Mouse (Mus musculus) forebrain, embryonic 15.5 days (tissue): ENCODE data around the gene Nipa1. TPM values are rescaled to one million over a fixed set of nuclear protein-coding genes. Genes with fewer than 3 reads are reported as not detected.

Experiments
- ATAC-seq: fragments of 200-750 bp; cut with Nextera tagmentation; replicated peaks from 2 replicates; pipeline ENCODE4 v1.8.0; 2017; ENCODE audit warnings: mild to moderate bottlenecking, moderate TSS enrichment, moderate library complexity
- H3K27ac ChIP-seq: fragments of 300-500 bp; sonication (generic); replicated peaks from 2 replicates; pipeline ENCODE4 v1.5.1; 2015; ENCODE audit warnings: mild to moderate bottlenecking, inconsistent platforms
- H3K27me3 ChIP-seq: fragments of 300-500 bp; sonication (generic); 2 replicates; pipeline ENCODE4 v1.6.1; 2015; ENCODE audit warnings: inconsistent platforms
- H3K36me3 ChIP-seq: fragments of 300-500 bp; sonication (generic); 2 replicates; pipeline ENCODE4 v1.6.1; 2015; ENCODE audit warnings: mild to moderate bottlenecking, inconsistent platforms
- H3K4me1 ChIP-seq: fragments of 300-500 bp; sonication (generic); 2 replicates; pipeline ENCODE4 v1.6.1; 2015; ENCODE audit warnings: inconsistent platforms
- H3K4me2 ChIP-seq: fragments of 300-500 bp; sonication (generic); replicated peaks from 2 replicates; pipeline ENCODE4 v1.6.1; 2015; ENCODE audit warnings: mild to moderate bottlenecking, inconsistent platforms
- H3K4me3 ChIP-seq: fragments of 300-500 bp; sonication (generic); 2 replicates; pipeline ENCODE4 v1.5.1; 2015; ENCODE audit warnings: mild to moderate bottlenecking, inconsistent platforms
- H3K9ac ChIP-seq: fragments of 300-500 bp; sonication (generic); replicated peaks from 2 replicates; pipeline ENCODE4 v1.6.1; 2015; ENCODE audit warnings: mild to moderate bottlenecking, inconsistent platforms
- H3K9me3 ChIP-seq: fragments of 300-500 bp; sonication (generic); 2 replicates; pipeline ENCODE4 v1.6.1; 2016; ENCODE audit warnings: inconsistent platforms
- WGBS: fragments of 180-500 bp; shearing (Covaris S2); methylation state at CpG from one replicate; pipeline ENCODE4 v1.1.7; 2015; ENCODE audit warnings: mixed read lengths; 5-methylcytosine and 5-hydroxymethylcytosine counted together
- polyA plus RNA-seq: library from polyadenylated mRNA; unstranded; fragments of >200 nt; fragmentation: Nextera tagmentation; extraction: Ambion mirVana; gene quantifications from 2 replicates; pipeline ENCODE4 v1.2.1, GENCODE M21; 2015

Gene Nipa1
- polyA plus RNA-seq, 1 experiment from 2014 or later = 24.0 TPM

DNA sequence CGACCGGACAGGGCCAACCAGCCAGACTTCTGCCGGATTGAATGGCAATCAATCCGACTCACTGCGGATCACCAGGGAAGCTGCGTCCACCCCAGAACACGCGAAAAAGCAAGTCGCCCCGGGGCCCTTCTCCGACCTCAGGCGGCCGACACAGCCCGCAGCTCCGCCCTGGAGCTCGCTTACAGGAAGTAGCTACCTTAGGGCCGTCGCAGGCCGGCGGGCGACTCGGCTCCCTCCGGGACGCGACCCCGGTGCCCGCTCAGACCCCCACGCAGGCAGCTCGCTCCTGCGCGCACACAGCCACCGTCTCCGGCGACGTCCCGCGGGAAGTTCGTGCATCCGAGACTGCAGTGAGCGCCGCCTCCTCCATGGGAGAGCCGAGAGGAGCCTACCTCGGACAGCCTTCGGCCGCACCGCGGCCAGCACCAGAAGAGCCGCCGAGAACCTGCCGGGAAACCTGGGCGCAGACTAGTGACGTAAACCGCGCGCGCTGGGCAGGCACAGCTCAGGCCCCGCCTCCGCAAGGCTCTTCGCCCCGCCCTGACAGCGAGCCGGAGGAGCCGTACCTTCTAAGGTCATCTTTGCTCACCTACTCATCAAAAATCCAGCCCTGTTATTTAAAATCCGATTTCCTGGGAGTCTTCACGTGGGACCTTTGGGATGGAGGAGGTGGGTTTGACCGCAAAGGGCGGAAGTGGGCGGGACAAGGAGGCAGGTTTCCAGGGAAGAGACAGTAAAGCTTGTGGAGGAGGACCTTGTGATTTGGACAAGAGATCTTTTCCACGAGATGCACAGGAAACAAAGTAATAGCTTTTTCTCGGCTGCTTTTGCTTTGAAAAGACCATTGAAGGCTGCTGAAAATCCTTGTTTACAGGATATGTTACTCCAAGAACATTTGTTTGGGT lies 57.5 kb downstream of the Nipa1 start, which contains the start of gene Nipa2:
Nipa2 (minus strand) TSS at position 473 of the 905 bp plus-strand sequence.
- ATAC-seq = peak; percentile 98
- Histone ChIP-seq H3K27ac (peak within 1 kb of the TSS; percentile 81), H3K4me2 (peak within 1 kb of the TSS; percentile 65), H3K4me1 (peaks cover 18% of the 10 kb centered on the region), H3K9me3 (no peaks in the 10 kb centered on the region), H3K27me3 (no peaks in the 10 kb centered on the region), H3K4me3 (peak within 1 kb of the TSS; percentile 88), H3K9ac (peak within 1 kb of the TSS; percentile 89), H3K36me3 (no peaks in the 10 kb centered on the region)
- under 1% methylated on average over 70 of the region's 70 CpGs for WGBS

GRCm38 (mm10) chr7:55960506-55960905 lies 59.2 kb downstream of the Nipa1 start:
- H3K27me3 ChIP-seq = no peaks in the 10 kb centered on the region
- 96% methylated on average over 1 of the region's 1 CpGs for WGBS
- peaks cover 18% of the 10 kb centered on the region for H3K4me1 ChIP-seq
- H3K9me3 ChIP-seq = no peaks in the 10 kb centered on the region
- H3K27ac ChIP-seq = no peak overlapping the region
- no peaks in the 10 kb centered on the region for H3K36me3 ChIP-seq
- H3K4me2 ChIP-seq = no peak overlapping the region
- H3K9ac ChIP-seq = no peak overlapping the region
- H3K4me3 ChIP-seq = no peak overlapping the region
- ATAC-seq = no peak

DNA sequence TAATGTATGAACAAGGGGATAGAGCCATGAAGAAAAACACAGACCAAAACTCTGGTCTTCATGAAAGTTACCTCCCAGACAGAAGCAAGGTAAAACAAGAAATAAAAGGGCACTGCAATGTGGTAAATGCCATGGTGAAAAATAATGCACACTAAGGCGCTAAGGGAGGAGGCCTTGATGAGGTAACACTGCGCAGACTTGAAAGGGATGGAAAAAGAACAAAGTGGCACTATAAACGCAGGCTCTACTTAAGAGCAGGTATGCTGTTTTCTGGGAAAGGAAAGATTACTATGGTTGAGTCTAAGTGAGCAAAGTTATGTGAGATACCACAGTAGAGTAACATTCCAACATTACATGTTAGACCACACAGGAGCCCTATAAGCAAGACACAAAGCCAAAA lies 60.0 kb downstream of the Nipa1 start:
- H3K4me2 ChIP-seq = no peak overlapping the region
- H3K4me1 ChIP-seq = peaks cover 18% of the 10 kb centered on the region
- WGBS = 98% methylated on average over 3 of the region's 3 CpGs
- H3K36me3 ChIP-seq = no peaks in the 10 kb centered on the region
- H3K9me3 ChIP-seq = no peaks in the 10 kb centered on the region
- no peak overlapping the region for H3K27ac ChIP-seq
- H3K9ac ChIP-seq = no peak overlapping the region
- H3K4me3 ChIP-seq = no peak overlapping the region
- no peak for ATAC-seq
- H3K27me3 ChIP-seq = no peaks in the 10 kb centered on the region

GRCm38 (mm10) chr7:55957916-55958315 lies 61.8 kb downstream of the Nipa1 start:
- peaks cover 13% of the 10 kb centered on the region for H3K4me1 ChIP-seq
- H3K27me3 ChIP-seq = no peaks in the 10 kb centered on the region
- WGBS = 98% methylated on average over 4 of the region's 4 CpGs
- H3K9me3 ChIP-seq = no peaks in the 10 kb centered on the region
- H3K27ac ChIP-seq = no peak overlapping the region
- no peak overlapping the region for H3K4me3 ChIP-seq
- no peak overlapping the region for H3K4me2 ChIP-seq
- H3K36me3 ChIP-seq = peaks cover 6% of the 10 kb centered on the region; the same call in 1 of the 2 replicates
- no peak for ATAC-seq
- no peak overlapping the region for H3K9ac ChIP-seq

- no peak overlapping the region for H3K9ac ChIP-seq
- ATAC-seq = no peak
- H3K27me3 ChIP-seq = no peaks in the 10 kb centered on the region
- 91% methylated on average over 3 of the region's 3 CpGs for WGBS
- no peak overlapping the region for H3K4me2 ChIP-seq
- no peak overlapping the region for H3K4me3 ChIP-seq
- no peak overlapping the region for H3K27ac ChIP-seq
- H3K4me1 ChIP-seq = peaks cover 11% of the 10 kb centered on the region
- peaks cover 6% of the 10 kb centered on the region; the same call in 1 of the 2 replicates for H3K36me3 ChIP-seq
- no peaks in the 10 kb centered on the region for H3K9me3 ChIP-seq
These were observed 62.6 kb downstream of the Nipa1 start for GRCm38 (mm10) chr7:55957178-55957577.

DNA sequence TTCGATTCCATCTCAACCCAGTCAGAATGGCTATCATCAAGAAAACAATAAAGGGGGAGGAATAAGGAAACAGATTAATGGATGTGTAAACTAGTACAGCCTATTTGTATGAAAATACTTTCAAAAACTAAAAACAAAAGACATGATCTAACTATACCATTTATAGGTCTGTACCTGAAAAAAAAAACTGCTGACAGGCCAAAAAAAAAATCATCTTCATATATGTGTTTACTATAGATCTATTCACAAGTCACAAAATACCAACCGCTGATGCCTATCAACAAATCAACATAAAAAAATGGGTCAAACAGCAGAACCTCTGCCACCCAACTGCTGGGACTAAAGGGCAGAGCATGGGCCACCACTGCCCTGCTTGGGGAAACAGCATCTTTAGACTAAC lies 63.7 kb downstream of the Nipa1 start:
- WGBS = 98% methylated on average over 2 of the region's 2 CpGs
- Histone ChIP-seq H3K4me3 (no peak overlapping the region), H3K27me3 (no peaks in the 10 kb centered on the region), H3K4me2 (no peak overlapping the region), H3K36me3 (peaks cover 6% of the 10 kb centered on the region; the same call in 1 of the 2 replicates), H3K27ac (no peak overlapping the region), H3K9me3 (no peaks in the 10 kb centered on the region), H3K4me1 (peaks cover 5% of the 10 kb centered on the region), H3K9ac (no peak overlapping the region)
- no peak for ATAC-seq

GRCm38 (mm10) chr7:55938341-55938740 lies 81.4 kb downstream of the Nipa1 start:
- no peak for ATAC-seq
- no peaks in the 10 kb centered on the region for H3K4me1 ChIP-seq
- H3K9ac ChIP-seq = no peak overlapping the region
- H3K4me3 ChIP-seq = no peak overlapping the region
- 88% methylated on average over 4 of the region's 4 CpGs for WGBS
- peaks cover 11% of the 10 kb centered on the region; the same call in 1 of the 2 replicates for H3K36me3 ChIP-seq
- H3K27ac ChIP-seq = no peak overlapping the region
- no peaks in the 10 kb centered on the region for H3K27me3 ChIP-seq
- H3K9me3 ChIP-seq = no peaks in the 10 kb centered on the region
- H3K4me2 ChIP-seq = no peak overlapping the region

- no peaks in the 10 kb centered on the region for H3K27me3 ChIP-seq
- H3K4me2 ChIP-seq = no peak overlapping the region
- no peaks in the 10 kb centered on the region for H3K9me3 ChIP-seq
- H3K4me3 ChIP-seq = no peak overlapping the region
- H3K9ac ChIP-seq = no peak overlapping the region
- no peak overlapping the region for H3K27ac ChIP-seq
- H3K36me3 ChIP-seq = peaks cover 19% of the 10 kb centered on the region
- no peaks in the 10 kb centered on the region for H3K4me1 ChIP-seq
- WGBS = 92% methylated on average over 2 of the region's 2 CpGs
- ATAC-seq = no peak
These were observed 84.7 kb downstream of the Nipa1 start for GRCm38 (mm10) chr7:55935025-55935424.

DNA sequence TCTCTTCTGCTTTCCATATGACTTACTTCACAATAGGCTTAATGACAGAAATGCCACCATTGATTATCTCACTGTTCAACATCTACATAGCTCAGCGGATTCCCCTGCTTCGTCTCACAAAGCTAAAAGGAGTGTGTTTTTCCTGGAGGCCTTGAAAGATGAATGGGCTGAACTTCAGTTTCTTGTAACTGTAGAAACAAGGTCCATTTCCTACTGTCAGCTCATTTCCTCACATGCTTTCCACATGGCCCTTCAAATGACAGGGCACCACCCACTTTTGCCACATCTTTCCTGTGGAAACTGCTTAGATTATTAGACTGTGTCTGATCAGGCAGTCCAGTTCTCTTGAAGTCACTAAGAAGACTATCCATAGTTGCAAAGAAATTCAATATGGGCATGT lies 91.1 kb downstream of the Nipa1 start:
- 91% methylated on average over 2 of the region's 2 CpGs for WGBS
- H3K36me3 ChIP-seq = peaks cover 55% of the 10 kb centered on the region
- no peak for ATAC-seq

More for the DNA sequence above, 91.1 kb downstream of the Nipa1 start:
- H3K4me3 ChIP-seq = no peak overlapping the region
- no peaks in the 10 kb centered on the region for H3K9me3 ChIP-seq
- H3K4me1 ChIP-seq = no peaks in the 10 kb centered on the region
- no peak overlapping the region for H3K9ac ChIP-seq
- no peak overlapping the region for H3K4me2 ChIP-seq
- H3K27me3 ChIP-seq = no peaks in the 10 kb centered on the region
- H3K27ac ChIP-seq = no peak overlapping the region

Other genes starting within 250 kb of the Nipa1 start
- 39.2 and 42.2 TPM in 2 replicates for gene Tubgcp5, start 225.8 kb downstream of the Nipa1 start, polyA plus RNA-seq
- 63.0 and 65.3 TPM in 2 replicates for gene Cyfip1, start 178.2 kb downstream of the Nipa1 start, polyA plus RNA-seq
- 41.0 and 42.3 TPM in 2 replicates for gene Nipa2, start 57.5 kb downstream of the Nipa1 start, polyA plus RNA-seq
- gene Herc2, start 30.2 kb upstream of the Nipa1 start, polyA plus RNA-seq = 47.7 and 53.7 TPM in 2 replicates
- 0.20 and 1.0 TPM in 2 replicates for gene Oca2, start 219.8 kb upstream of the Nipa1 start, polyA plus RNA-seq